Mouse (Mus musculus) spleen, adult 2 months (tissue): ENCODE results near the gene Atpaf1.

ENCODE experiments used
- CTCF ChIP-seq: fragments of 200-500 bp; IDR thresholded peaks from 2 replicates; pipeline ENCODE4 v1.5.1; 2011; ENCODE audit warnings: mild to moderate bottlenecking, inconsistent platforms; ENCODE audit not compliant: insufficient read depth, insufficient read length, insufficient replicate concordance; ENCODE audit errors: extremely low read depth
- POLR2A ChIP-seq: fragments of 200-500 bp; IDR thresholded peaks from 2 replicates; pipeline ENCODE4 v1.6.1; 2011; ENCODE audit warnings: low read depth, low read length, inconsistent platforms

- TF ChIP-seq POLR2A (no peak), CTCF (no peak)
These were observed 71.0 kb downstream of the Atpaf1 start for GRCm38 (mm10) chr4:115855609-115856008.
